Mouse (Mus musculus) forebrain, embryonic 11.5 days (tissue): Measurements from ENCODE around the gene H2-Ab1. TPM values are rescaled to one million over a fixed set of nuclear protein-coding genes. Genes with fewer than 3 reads are reported as not detected.

ENCODE experiments used
- ATAC-seq: fragments of 200-750 bp; cut with Nextera tagmentation; replicated peaks from 2 replicates; pipeline ENCODE4 v1.8.0; 2017; ENCODE audit warnings: moderate TSS enrichment; ENCODE audit not compliant: low FRiP score
- DNase-seq: peaks from one replicate; pipeline ENCODE4 v3.0.0-alpha.2; 2017; ENCODE audit warnings: low spot score
- H3K27ac ChIP-seq: fragments of 300-500 bp; sonication (generic); 2 replicates; pipeline ENCODE4 v1.5.1; 2014; ENCODE audit warnings: low read depth, low read length
- H3K27me3 ChIP-seq: fragments of 300-500 bp; sonication (generic); 2 replicates; pipeline ENCODE4 v1.6.1; 2014; ENCODE audit warnings: mild to moderate bottlenecking, low read length, mixed read lengths; ENCODE audit not compliant: control insufficient read depth, insufficient read depth
- H3K36me3 ChIP-seq: fragments of 300-500 bp; sonication (generic); 2 replicates; pipeline ENCODE4 v1.6.1; 2014; ENCODE audit warnings: mild to moderate bottlenecking, low read length, moderate library complexity, mixed read lengths; ENCODE audit not compliant: control insufficient read depth, insufficient read depth
- H3K4me1 ChIP-seq: fragments of 300-500 bp; sonication (generic); replicated peaks from 2 replicates; pipeline ENCODE4 v1.6.1; 2014; ENCODE audit warnings: low read length, mixed read lengths; ENCODE audit not compliant: control insufficient read depth, insufficient read depth
- H3K4me2 ChIP-seq: fragments of 300-500 bp; sonication (generic); 2 replicates; pipeline ENCODE4 v1.6.1; 2014; ENCODE audit warnings: low read depth, mild to moderate bottlenecking, low read length, moderate library complexity, mixed read lengths; ENCODE audit not compliant: severe bottlenecking
- H3K4me3 ChIP-seq: fragments of 300-500 bp; sonication (generic); 2 replicates; pipeline ENCODE4 v1.5.1; 2014; ENCODE audit warnings: low read depth, low read length
- H3K9ac ChIP-seq: fragments of 300-500 bp; sonication (generic); 2 replicates; pipeline ENCODE4 v1.6.1; 2014; ENCODE audit warnings: low read length
- H3K9me3 ChIP-seq: fragments of 300-500 bp; sonication (generic); 2 replicates; pipeline ENCODE4 v1.6.1; 2016; ENCODE audit warnings: low read length, mixed read lengths; ENCODE audit not compliant: control insufficient read depth
- WGBS: fragments of 180-500 bp; shearing (Covaris S2); extraction: QIAGEN DNeasy Blood & Tissue Kit; methylation state at CpG from one replicate; pipeline ENCODE4 v1.1.7; 2014; 5-methylcytosine and 5-hydroxymethylcytosine counted together
- polyA plus RNA-seq: library from polyadenylated mRNA; unstranded; fragments of >200 nt; fragmentation: Nextera tagmentation; extraction: Ambion mirVana; gene quantifications from 2 replicates; pipeline ENCODE4 v1.2.1, GENCODE M21; 2014

Gene H2-Ab1
- polyA plus RNA-seq, 1 experiment from 2014 or later: 3.0 TPM

DNA sequence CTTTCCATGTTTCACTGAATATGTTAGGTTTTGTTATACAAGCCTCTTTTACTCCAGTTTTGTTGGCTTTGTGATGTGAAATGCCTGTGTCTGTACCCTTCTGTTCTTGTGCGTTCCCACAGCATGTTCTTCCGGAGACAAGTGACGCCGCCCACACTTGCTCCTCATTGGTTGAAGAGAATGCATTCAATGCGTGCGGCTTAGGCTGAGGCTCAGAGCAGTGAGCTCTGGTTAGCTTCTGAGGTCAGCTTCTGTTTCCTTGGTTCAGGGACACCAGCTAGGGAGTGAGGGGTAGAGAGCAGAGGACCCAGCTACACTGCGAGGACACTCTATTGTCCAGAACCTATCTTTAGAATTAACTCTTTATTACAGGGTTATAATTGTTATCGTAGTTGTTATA is 34.1 kb downstream of the H2-Ab1 start:
- DNase-seq: peak; percentile 92
- H3K27me3 ChIP-seq: no peaks in the 10 kb centered on the region
- H3K36me3 ChIP-seq: no peaks in the 10 kb centered on the region
- H3K9me3 ChIP-seq: no peaks in the 10 kb centered on the region
- no peak overlapping the region for H3K27ac ChIP-seq
- no peak overlapping the region for H3K9ac ChIP-seq
- H3K4me3 ChIP-seq: no peak overlapping the region
- no peaks in the 10 kb centered on the region for H3K4me1 ChIP-seq
- ATAC-seq: peak; percentile 83
- no peak overlapping the region for H3K4me2 ChIP-seq
- WGBS: 16% methylated on average over 8 of the region's 8 CpGs

DNA sequence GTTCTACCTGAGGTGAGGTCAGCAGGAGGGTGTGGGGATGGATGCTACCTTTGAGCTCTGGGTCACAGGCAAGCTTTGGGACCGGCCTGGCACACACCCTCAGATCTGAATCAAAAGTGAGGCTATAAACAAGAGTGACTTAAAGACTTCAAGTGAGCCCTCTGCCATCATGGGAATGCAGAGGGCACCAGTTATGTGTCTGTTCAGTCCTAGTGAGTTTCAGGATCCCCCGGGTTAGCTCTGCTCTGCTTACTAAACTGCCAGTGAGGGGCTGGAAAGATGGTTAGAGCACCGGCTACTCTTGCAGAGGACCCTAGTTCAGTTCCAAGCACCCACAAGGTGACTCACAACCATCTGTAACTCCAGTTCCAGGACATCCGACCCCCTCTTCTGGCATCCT is 35.1 kb downstream of the H2-Ab1 start:
- Histone ChIP-seq H3K27ac (no peak overlapping the region), H3K27me3 (no peaks in the 10 kb centered on the region; the same call in 1 of the 2 replicates), H3K9ac (no peak overlapping the region), H3K4me2 (no peak overlapping the region), H3K36me3 (no peaks in the 10 kb centered on the region), H3K4me1 (no peaks in the 10 kb centered on the region), H3K9me3 (no peaks in the 10 kb centered on the region), H3K4me3 (no peak overlapping the region)
- no peak for ATAC-seq
- DNase-seq: no peak
- WGBS: 88% methylated on average over 4 of the region's 4 CpGs

DNA sequence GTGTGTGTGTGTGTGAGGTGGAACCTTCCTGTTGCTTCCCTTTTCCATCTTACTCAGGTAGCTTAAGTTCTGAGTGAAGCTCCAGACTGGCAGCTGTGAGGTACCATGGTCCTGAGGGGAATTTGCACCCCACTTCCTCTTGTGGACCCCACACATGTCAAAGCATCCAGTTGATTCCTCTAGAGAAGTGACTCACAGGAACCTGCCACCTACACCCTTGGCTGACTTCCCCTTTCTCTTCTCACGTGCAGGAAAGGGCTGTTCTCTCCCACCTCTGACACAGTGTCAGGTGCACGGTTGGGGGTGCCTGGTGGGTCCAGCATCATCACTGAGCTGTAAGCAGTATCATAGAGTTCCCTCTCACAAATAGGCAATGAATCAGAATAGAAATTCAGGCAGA is 36.0 kb downstream of the H2-Ab1 start:
- Histone ChIP-seq H3K36me3 (no peaks in the 10 kb centered on the region), H3K4me2 (no peak overlapping the region), H3K9me3 (no peaks in the 10 kb centered on the region), H3K27ac (no peak overlapping the region), H3K27me3 (no peaks in the 10 kb centered on the region; the same call in 1 of the 2 replicates), H3K9ac (no peak overlapping the region), H3K4me1 (no peaks in the 10 kb centered on the region), H3K4me3 (no peak overlapping the region)
- 57% methylated on average over 2 of the region's 2 CpGs for WGBS
- DNase-seq (no peak), ATAC-seq (no peak)

DNA sequence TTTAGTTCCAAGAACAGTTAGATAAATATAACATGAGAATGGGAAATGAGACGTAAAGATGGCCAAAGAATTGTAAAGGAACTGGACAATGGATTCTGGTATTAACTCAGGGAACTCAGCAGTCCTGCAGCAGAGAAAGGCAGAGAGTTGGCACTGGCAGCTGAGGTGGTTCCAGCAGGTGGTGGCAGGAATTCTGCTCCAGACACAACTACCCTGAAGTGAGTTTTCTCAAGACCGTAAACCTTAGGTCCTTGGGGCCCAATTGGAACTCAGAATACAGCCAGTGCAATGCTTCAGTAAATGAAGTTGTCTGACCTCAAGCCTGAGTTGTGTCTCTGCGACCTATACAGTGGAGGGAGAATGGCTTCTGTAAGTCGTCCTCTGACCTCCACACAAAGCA is 36.8 kb downstream of the H2-Ab1 start:
- H3K9ac ChIP-seq: no peak overlapping the region
- 74% methylated on average over 4 of the region's 4 CpGs for WGBS
- H3K27me3 ChIP-seq: no peaks in the 10 kb centered on the region; the same call in 1 of the 2 replicates
- no peaks in the 10 kb centered on the region for H3K36me3 ChIP-seq
- ATAC-seq (no peak), DNase-seq (no peak)
- H3K4me1 ChIP-seq: no peaks in the 10 kb centered on the region
- H3K9me3 ChIP-seq: no peaks in the 10 kb centered on the region
- no peak overlapping the region for H3K27ac ChIP-seq
- H3K4me3 ChIP-seq: no peak overlapping the region
- no peak overlapping the region for H3K4me2 ChIP-seq

DNA sequence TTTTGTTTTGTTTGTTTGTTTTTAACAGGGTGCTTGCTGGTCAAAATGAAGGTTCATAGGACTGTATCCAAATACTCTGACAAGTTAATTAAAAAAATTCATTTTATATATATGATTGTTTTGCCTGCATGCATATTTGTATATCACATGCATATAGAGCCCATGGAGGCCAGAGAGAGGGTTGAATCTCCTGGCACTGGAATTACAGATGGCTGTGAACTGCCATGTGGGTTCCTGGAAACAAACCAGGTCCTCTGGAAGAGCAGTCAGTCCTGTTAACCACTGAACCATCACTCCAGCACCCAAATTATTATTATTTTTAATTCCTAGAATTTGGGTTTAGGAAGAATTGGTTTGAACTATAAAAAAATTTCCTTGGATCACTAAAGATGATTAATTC is 37.8 kb downstream of the H2-Ab1 start:
- H3K4me1 ChIP-seq: no peaks in the 10 kb centered on the region
- H3K27ac ChIP-seq: no peak overlapping the region
- H3K4me3 ChIP-seq: no peak overlapping the region
- H3K27me3 ChIP-seq: no peaks in the 10 kb centered on the region; the same call in 1 of the 2 replicates
- H3K9ac ChIP-seq: no peak overlapping the region
- H3K36me3 ChIP-seq: no peaks in the 10 kb centered on the region
- no peak overlapping the region for H3K4me2 ChIP-seq
- no peak for DNase-seq
- no peak for ATAC-seq
- H3K9me3 ChIP-seq: no peaks in the 10 kb centered on the region

DNA sequence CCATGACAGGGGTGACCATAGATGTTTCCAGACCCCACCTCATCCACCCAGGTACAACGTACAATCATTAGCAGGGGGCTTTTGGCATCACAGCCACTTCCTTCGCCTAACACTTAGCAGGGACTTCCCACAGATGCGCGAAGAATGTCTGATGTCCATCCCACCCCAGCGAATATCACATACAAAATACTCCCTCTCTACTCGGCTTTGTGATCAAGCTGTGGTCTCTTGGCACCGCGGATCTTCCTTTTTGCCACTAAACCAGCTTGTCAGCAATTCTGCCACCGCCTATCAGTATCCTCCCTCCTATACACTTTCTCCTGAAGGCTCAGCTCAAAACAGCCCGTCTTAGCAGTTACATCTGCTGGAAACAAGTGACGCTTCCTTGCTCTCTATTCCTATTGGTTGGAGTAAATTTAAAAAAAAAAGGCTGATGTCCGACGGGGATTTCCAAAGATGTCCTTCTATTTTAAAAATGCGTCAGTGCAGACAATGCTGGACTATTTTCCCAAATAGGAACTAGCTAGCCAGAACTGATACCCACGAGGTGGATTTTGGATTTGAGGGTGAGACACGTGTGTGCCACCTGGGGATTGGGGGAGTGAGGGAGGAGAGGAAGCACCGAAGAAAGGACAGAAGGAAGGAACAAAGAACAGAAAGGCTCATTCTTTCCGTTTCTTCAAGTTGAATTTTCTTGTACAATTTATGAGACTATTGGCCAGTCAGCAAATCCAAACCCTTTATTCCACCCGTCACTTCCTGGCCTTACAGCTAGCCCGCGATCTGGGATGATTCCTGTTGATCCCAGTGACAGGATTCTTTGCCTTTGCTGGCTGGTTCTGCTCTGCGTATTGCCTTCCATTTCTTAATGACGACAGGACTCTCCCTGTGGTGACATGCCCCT is 38.7 kb downstream of the H2-Ab1 start:
- H3K9ac ChIP-seq: peak overlapping the region; percentile 35; the same call in 1 of the 2 replicates
- H3K36me3 ChIP-seq: no peaks in the 10 kb centered on the region
- H3K9me3 ChIP-seq: no peaks in the 10 kb centered on the region
- H3K27me3 ChIP-seq: no peaks in the 10 kb centered on the region; the same call in 1 of the 2 replicates
- peak overlapping the region; percentile 47; the same call in 1 of the 2 replicates for H3K4me2 ChIP-seq
- no peak overlapping the region for H3K27ac ChIP-seq
- peak overlapping the region; percentile 21; the same call in 1 of the 2 replicates for H3K4me3 ChIP-seq
- 22% methylated on average over 23 of the region's 23 CpGs for WGBS
- H3K4me1 ChIP-seq: no peaks in the 10 kb centered on the region
- DNase-seq (no peak), ATAC-seq (0 out of 2 replicates have a peak, but pooled peaks have one; percentile 27)

DNA sequence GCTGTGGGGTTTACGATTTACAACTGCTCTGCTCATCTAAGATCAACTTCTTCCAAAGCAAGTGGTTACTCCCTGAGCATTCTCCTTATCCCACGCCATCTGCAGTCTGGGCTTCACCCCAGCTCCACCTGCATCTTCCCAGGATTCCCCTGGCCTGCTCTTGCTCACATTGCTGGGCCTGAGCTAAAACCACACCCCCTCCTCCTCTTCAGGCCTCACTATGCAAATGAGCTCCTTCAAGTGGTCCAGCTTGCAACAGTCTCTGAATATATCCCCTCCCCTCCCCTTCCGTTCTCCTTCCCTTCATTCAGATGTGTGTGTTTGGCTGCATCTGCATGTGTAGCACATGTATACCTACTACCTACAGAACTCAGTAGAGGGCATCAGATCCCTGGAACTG is 41.9 kb downstream of the H2-Ab1 start:
- Histone ChIP-seq H3K4me1 (no peaks in the 10 kb centered on the region), H3K4me2 (no peak overlapping the region), H3K4me3 (no peak overlapping the region), H3K36me3 (no peaks in the 10 kb centered on the region), H3K9me3 (no peaks in the 10 kb centered on the region), H3K9ac (no peak overlapping the region), H3K27ac (no peak overlapping the region), H3K27me3 (no peaks in the 10 kb centered on the region; the same call in 1 of the 2 replicates)
- ATAC-seq: no peak
- no peak for DNase-seq
- 65% methylated on average over 3 of the region's 3 CpGs for WGBS

DNA sequence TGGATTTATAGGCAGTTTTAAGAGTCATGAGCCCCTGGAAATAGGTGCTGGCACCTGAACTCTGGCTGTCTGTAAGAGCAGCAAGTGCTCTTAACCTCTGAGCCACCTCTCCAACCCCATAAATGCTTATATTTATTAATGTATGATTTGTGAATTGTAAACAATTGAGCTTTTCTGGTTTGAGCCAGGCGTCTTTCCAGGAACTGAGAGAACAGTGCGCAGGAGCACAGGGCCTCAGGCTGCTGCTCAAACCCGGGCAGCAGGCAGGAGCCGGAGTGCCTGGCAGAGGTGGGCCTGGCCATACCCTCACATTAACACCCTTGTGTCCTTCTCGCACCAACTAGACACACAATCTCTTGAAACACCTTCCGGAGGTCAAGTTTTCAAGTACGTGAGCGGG is 42.6 kb downstream of the H2-Ab1 start:
- 84% methylated on average over 8 of the region's 8 CpGs for WGBS
- DNase-seq (no peak), ATAC-seq (no peak)
- no peaks in the 10 kb centered on the region for H3K4me1 ChIP-seq
- no peak overlapping the region for H3K9ac ChIP-seq
- no peak overlapping the region for H3K4me2 ChIP-seq
- no peaks in the 10 kb centered on the region for H3K36me3 ChIP-seq
- H3K27ac ChIP-seq: no peak overlapping the region
- H3K9me3 ChIP-seq: no peaks in the 10 kb centered on the region
- H3K4me3 ChIP-seq: no peak overlapping the region
- no peaks in the 10 kb centered on the region; the same call in 1 of the 2 replicates for H3K27me3 ChIP-seq
